Mouse (Mus musculus): ENCODE measurements at regions not wholly inside any gene's neighbourhood (a gene's known extent, or its start where the extent isn't known, plus 50 kb on each side); places are given as distances from the start of the nearest gene placed in this dataset.

DNA sequence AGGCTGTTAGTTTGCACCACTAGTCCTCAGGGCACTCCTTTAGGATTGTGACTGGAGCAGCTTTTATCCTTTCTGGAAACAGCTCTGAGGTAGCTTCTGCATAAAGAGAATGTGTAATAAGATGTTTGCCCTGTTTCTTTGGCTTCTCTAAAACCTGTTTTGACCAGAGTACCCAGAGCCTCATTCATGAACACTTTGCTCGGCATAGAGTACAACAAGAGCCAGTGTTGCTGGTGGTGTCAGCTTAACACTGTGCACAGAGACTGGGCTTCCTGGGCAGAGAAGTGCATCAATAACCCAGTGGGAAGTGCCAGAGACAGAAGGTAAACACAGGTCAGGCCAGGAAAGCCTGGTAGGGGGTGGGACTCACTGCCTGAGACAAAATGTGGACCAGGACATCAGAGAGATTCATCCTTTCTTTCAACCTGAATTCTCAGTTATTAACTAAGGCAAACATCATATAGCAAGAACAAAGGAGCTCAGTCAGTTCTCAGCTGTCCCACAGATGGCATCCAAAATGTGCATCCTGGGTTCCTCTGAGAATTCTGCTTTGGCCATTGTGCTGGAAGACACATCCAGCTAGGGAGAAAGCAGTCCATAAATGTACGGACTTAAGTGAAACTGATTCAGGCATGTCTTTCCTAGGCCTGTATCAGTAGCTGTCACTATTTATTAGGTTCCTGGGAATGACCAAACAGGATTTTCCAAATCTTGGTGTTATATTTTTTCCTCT, 1102.6 kb upstream of the Slc10a2 start:
- TF ChIP-seq CTCF (IDR thresholded peaks at IDR 0.05; ENCODE audit: insufficient read depth, low read depth, low read length) (no peak), POLR2A (IDR thresholded peaks at IDR 0.05; ENCODE audit: insufficient read depth, low read depth, low read length) (no peak)

Measured in olfactory bulb, adult 2 months (tissue).